Mouse (Mus musculus) brain, embryonic 14.5 days (tissue): Measurements from ENCODE around the gene Exoc3.

Experiments
- CTCF ChIP-seq: fragments of 200-500 bp; IDR thresholded peaks from 2 replicates; pipeline ENCODE4 v1.5.1; 2012; ENCODE audit warnings: inconsistent platforms, mild to moderate bottlenecking, moderate library complexity, borderline replicate concordance; ENCODE audit not compliant: insufficient read depth, insufficient read length; ENCODE audit errors: extremely low read depth
- POLR2A ChIP-seq: fragments of 200-500 bp; IDR thresholded peaks from 2 replicates; pipeline ENCODE4 v1.6.1; 2012; ENCODE audit warnings: mild to moderate bottlenecking, inconsistent platforms, borderline replicate concordance; ENCODE audit not compliant: poor library complexity, insufficient read depth, insufficient read length, severe bottlenecking; ENCODE audit errors: extremely low read depth

- TF ChIP-seq POLR2A (no peak), CTCF (no peak)
Measured at GRCm38 (mm10) chr13:74127571-74127970, 81.0 kb downstream of the Exoc3 start.
